Mouse (Mus musculus): ENCODE measurements around the gene Efnb1. TPM values are rescaled to one million over a fixed set of nuclear protein-coding genes. Genes with fewer than 3 reads are reported as not detected.
"Not testable (repeated sequence)": the region's sequence is repeated elsewhere in the genome, so short reads cannot be mapped to it uniquely, and the experiment has no call there.

Gene Efnb1
- total RNA-seq (2021), result 10 to 100 TPM; 24.7 to 31.0 TPM
- long read RNA-seq, experiment 1, transcript Efnb1-201 (5 exons, 3,258 nt), result major isoform, 11 of 16 reads
- long read RNA-seq, experiment 1, partial matches to known transcripts, result 0 of 16 reads
- long read RNA-seq, experiment 1, other reads (novel, unspliced or antisense), result 5 of 16 reads
- long read RNA-seq, experiment 2, transcript Efnb1-201 (5 exons, 3,258 nt), result major isoform, 14 of 15 reads
- long read RNA-seq, experiment 2, partial matches to known transcripts, result 0 of 15 reads
- long read RNA-seq, experiment 2, other reads (novel, unspliced or antisense), result 1 of 15 reads

DNA sequence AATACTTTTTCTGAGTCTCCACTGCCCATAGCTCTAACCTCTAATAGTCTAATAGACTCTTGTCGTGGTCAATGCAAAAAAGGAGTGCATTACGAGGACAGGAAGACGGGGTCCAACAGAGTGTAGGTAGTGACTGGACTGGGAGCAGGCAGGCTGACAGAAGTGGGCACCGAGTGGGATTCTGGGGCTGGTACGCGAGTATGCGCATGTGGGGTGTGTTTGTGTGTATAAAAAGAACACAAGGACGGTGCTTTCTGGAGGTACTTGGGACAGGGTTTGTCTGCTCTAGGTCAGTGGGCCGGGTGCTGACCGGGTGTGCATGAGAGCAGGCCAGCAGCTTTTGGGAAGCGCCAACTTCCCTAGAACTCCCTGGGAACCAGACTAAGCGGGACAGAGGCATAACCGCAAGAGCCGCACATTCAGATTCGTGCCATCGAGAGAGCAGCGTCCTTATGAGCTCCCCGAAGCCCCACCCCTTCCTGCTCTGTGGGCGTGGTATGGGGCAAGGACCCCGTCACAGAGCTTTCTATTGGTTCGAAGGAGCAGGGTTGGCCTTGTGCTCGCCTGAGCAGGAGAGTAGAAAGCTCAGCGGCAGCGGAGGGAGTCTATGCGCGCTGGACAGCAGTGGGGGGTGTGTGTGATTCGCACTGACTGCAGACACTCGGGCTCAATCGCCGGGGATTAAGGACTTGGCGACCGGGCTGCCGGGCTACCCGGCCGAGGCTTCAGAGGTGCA lies at the start of gene Efnb1:
Gene Efnb1, plus strand, starts transcription at position 608 of the 736 bp plus-strand sequence.
- intact Hi-C loops (cut with DNase I), result loop anchor here (1.0 to 10.0 kb wide), 6 partner anchors 63 to 386 kb away; no protein-coding TSS in a partner anchor
- DNase-seq, result peak; percentile 87 to 88

DNA sequence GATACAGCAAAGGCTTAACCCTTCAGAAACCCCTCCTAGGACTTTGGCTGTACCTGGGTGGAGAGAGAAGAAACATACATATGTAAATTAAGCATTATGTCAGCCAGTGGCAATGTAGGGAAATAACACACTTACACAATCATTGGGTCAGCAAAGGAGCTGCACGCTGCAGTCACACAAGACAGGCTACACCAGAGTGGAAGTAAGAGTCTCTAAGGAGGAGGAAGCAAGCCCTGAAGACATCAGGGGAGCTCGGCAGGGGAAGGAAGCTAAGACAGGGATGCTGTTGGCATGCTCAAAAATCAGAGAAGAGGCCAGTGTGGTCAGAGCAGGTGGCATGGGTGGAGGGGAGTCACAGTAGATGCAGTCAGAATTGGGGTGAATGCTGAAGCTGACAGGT lies 43.2 kb upstream of the Efnb1 start:
- DNase-seq, result no peak
- intact Hi-C loops (cut with DNase I), result no loop called here

DNA sequence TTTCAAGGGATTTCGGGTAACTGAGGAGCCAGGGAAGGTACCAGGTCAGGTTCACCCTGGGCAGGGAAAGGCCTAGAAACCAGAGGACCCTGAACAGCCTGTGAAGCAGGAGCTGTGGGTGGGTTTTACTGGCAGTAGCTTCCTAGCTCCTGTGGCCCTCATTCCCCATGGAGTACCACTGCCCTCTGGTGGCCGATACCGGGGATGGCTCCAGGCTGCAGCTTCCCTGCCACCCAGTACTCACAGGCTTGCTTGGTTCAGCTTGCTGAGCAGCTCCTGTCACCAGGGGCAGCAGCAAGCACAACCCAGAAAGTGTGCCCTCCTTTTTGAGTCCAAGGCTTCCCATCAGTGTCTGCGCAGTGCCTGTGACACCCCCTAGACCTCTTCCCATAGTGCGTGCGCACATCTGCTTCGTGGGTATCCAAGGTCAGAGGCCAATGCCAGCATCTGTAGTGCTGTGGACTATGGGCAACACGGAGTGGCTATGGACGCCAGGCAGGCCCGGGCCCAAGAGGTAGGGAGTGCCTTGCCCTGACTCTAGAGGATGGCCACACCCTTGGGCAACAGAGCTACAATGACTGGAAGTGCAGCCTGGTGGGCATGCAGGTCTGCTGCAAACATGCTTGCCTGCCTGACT lies 24.7 kb upstream of the Efnb1 start:
- not testable (repeated sequence) for DNase-seq
- intact Hi-C loops (cut with DNase I), result loop anchor here (5.0 kb wide), 1 partner anchor 124 kb away; no protein-coding TSS in a partner anchor

DNA sequence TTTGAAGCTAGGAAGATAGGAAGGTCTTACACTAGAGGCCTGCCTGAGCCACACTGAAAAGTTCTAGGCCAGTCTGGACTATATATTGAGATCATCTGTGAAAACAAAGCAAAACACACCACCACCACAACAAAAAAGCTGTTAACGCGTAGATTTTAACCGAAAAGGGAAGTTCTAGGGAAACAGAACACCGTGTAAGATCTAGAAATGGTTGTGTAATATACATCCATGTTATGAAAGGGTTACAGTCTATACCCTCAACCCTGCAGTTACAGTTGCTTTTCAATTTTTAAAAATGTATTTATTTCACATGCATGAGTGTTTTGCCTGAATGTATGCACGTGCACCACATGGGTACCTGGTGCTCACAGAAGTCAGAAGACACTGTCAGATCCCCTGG lies 16.4 kb upstream of the Efnb1 start:
- intact Hi-C loops (cut with DNase I), result no loop called here
- no peak for DNase-seq

DNA sequence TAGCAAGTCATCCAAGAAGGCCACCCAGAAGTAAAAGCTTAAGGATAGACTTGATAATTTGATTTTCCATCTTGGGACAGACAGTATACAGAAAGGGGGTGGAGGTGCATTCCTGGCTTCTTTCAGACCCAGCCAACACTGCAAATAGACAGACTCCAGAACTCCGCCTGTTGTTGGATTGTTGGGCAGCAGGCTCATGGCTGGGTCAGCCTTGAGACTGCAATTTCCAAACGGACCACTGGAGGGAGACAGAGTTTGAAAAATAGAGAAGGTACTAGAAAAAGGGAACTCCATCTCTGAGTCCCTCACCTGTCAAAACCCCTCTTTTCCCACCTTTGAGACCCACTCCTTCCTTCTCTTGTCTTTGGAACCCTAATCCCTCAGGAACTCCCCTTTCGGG lies 5.9 kb upstream of the Efnb1 start:
- peak; percentile 64 to 86 for DNase-seq

DNA sequence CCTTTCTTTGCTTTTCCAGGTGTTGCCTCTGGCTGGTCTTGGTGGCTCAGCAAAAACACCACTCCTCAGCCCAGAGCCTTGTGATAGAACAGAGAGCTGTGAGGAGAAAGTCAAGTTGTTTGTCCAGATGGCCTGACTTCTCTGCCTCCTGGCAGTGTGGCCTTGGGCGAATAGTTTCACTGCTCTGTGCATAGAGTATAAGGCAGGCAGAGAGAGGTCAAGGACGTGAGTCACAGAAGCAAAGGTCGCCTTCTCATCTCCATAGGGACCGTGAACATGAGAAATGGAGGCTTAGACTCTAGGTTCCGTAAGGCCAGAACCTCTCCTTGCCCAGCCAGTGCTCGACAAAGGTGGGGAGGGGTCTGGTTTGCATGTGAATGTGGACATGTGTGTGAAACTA lies 3.4 kb upstream of the Efnb1 start:
- intact Hi-C loops (cut with DNase I), result loop anchor here (10.0 kb wide), 1 partner anchor 302 kb away; no protein-coding TSS in a partner anchor
- no peak for DNase-seq

More for the DNA sequence above, 5.9 kb upstream of the Efnb1 start:
- intact Hi-C loops (cut with DNase I), result loop anchor here (1.0 to 10.0 kb wide), 4 partner anchors 305 to 528 kb away; no protein-coding TSS in a partner anchor

DNA sequence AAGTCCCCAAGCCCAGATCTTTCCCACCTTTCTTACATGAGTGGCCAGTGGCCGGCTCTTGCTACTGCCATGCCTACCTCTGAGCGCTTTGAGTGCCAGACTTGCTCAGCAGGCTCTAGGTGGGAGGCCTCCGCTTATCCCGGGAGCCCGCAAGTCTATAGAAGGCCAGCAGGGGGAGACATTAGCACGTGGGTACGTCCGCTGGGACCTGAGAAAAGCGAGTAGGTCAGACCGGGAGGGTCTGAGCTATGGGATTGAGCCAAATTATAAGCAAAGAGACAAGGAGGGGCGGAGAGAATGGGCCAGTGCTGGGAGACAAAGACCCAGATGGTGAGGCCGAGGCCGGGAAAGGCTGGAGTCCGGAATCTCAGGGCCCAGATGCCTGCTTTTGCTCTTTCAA lies 1.0 kb upstream of the Efnb1 start:
- peak; percentile 76 to 84 for DNase-seq
- intact Hi-C loops (cut with DNase I), result loop anchor here (1.0 to 10.0 kb wide), 6 partner anchors 82 to 523 kb away; no protein-coding TSS in a partner anchor

DNA sequence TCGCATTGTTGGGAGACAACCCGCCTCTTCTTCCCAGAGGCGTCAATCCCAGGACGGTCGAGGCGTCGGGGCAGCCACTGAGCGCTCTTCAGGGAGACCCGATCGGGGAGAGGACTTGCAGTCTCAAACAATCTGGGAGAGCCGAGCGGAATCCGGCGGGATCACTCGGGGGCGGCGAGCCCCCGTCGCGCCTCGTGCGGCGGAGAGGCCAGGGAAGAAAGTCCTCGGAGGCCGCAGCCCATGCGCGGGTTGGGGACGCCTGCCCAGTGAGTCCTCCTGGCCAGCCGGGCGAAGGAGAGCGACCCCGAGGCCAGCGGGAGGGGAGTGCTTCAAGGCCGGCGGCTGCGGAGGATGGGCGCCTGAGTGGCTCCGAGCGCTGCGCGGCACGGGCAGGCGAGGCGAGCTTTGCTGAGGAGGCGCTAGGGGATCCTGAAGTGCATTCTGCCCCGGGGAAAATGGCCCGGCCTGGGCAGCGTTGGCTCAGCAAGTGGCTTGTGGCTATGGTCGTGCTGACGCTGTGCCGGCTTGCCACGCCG lies 569 bp downstream of the Efnb1 start:
- intact Hi-C loops (cut with DNase I), result loop anchor here (2.0 to 10.0 kb wide), 4 partner anchors 62 to 298 kb away; no protein-coding TSS in a partner anchor
- peak; percentile 48 to 53 for DNase-seq

DNA sequence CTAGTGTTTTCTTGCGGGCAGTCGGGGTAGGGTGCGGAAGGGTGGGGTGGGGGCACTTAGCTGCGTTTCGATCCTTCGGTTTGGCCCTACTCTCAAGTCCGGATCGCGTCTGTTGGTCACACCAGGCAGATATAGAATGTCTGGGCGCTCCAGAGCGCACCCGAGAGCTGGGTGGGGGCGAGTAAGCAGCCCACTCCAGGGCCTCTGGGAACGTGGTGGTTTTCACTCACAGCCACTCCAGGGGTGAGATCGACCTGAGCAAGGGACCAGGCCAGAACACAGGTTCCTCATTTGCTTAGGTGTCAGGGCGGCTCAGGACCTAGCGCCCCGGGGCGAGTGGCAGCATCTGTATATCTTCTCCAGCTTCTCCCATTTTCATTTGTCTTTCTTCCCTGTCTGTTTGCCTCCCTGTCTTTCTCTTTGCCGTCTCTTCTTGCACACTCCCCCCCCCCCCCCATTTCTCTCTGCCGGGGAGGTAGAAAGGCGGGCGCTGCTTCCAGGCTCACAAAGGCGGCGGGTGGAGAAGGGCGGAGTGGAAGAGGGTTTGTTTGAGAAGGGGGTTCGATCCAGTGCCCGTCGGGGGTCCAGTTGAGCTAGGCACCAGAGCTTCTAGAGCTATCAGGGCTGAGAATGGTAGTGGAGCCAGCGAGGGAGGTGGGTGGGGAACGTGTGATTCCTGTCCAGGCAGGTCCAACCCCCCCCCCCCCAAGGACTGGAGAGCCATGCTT lies 1.4 kb downstream of the Efnb1 start:
- intact Hi-C loops (cut with DNase I), result loop anchor here (2.0 to 10.0 kb wide), 4 partner anchors 61 to 297 kb away; no protein-coding TSS in a partner anchor
- DNase-seq, result no peak

DNA sequence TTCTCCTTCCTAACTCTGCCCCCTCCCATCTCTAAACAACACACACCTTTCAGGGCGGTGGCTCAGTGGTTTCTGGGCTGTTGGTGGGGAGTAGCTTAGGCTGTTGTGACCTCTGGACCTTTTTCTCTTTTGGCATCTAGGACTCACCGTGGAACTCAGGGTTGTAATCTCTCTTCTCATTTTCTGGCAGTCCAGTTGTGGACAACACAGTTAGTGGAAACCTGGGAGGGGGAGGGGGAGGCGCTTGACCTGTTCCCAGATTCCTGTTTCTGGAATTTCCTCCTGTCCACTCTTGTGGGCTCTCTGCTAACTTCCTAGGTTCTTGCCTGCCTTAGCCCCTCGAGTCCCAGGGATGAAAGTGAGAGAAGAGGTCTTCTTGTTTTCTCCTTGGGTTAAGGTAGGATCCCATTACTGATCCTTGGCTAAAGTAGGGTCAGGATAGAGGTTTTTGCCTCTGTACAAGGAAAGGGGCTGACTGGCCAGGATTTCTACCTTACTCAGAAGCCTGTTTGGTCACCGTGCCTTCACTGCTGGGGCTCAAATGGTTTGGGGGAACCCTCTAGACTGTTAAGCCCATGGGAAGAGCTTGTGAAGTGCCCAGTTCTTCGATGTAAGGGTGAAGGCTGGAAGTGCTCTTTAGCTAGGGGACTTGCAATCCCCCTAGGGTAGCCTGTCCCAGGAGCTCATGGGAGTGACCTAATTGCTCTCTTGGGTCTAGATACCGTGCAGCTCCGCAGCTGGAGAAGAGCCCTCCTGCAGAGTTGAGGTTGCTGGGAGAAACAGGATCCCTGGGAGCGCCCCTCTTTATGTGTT lies 2.2 kb downstream of the Efnb1 start:
- no peak for DNase-seq
- intact Hi-C loops (cut with DNase I), result loop anchor here (2.0 to 10.0 kb wide), 4 partner anchors 61 to 297 kb away; no protein-coding TSS in a partner anchor

DNA sequence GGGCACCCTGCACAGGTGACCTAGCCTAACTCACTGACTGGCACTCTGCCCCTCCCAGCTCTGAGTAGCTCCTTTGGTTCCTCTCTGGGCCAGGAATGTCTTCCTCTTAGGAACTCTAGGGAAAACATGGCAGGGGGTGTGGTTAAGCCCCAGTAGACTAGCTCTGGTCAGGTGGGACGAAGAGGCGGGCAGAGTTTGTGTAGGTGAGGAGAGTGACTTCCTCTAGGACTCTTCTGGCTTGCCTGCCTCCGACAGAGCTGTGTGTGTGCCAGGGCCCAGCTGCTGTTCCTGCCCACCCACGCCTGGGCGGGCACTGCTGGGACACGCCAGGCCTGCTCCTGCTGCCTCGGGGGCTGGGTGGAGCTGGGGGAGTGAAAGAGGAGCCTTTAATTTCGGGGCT lies 5.1 kb downstream of the Efnb1 start:
- intact Hi-C loops (cut with DNase I), result no loop called here
- DNase-seq, result no peak

DNA sequence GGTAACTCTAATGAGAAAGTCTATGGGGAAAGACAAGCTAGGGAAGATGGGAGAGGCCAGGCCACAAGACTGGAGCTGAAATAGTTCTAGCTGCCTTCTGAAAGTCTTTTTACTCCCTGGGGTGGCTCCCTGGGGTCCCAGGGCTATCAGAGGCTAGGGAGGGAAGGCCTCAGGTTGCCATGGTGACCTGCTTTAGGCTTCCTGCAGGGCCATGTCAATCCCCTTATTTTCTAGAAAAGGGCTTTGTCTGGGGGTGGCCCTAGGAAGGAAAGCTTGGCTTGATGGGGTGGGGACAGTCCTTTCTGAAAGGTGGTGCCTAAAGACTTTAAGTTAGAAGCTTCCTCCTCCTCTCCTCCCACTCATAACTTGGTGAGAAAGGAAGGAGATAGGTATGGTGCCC lies 6.0 kb downstream of the Efnb1 start:
- intact Hi-C loops (cut with DNase I), result no loop called here

DNA sequence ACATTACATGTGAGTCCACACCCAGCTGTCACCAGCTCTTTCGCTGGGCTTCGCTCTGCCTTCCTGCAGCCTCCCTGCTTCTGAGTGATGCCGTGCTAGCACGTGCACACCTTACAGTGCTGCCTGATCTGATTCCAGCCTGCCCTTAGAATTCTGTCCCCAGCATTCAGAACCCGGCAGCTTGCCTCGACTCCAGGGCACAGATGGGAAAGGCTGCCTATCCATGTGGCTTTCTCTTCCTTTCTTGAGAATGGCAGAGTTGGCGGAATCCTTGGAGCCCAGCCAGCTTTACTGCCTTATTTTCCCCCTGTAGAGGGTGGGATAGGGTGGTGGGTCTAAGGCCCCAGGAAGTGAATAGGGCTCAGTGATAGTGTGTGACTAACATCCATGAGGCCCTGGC lies 9.6 kb downstream of the Efnb1 start:
- intact Hi-C loops (cut with DNase I), result no loop called here
- no peak for DNase-seq

More for the DNA sequence above, 6.0 kb downstream of the Efnb1 start:
- DNase-seq, result no peak

DNA sequence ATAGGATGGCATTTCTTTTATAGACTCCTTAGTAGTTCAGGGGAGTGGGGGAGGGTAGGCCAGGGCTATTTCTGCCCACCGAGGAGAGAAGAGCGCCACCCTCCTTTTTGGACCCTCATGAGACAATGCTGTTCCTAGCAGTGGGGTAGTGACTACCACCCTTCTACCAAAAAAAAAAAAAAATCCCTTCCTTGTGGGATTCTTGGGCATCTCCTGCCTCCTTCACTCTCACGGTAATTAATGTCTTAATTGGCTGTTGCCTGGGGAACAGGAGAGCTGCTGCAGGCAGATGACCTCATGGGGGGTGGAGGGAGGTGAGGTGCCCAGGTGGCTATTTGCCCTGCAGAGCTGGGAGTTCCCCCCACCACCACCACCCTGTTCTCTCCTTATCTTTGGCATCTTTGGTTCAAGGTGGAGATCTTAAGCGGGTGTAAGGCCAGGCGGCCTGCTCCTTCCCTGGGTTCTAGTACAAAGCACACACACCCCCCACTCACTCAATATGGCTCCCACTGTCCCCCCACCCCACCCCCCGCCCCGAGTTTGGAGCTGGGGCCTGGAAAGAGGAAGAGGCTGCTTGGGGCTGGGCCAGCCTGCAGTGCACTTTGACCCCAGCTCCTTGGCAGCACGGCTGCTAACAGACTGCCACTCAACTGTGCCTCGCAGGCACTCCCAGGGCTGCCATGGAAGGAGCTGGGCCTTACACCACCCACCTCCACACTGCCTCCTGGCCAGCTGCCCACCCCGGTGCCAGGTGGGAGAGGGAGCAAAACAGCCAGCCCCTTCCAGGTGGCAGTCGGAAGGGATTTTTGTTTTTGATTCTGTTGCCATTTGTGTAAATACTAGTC lies 12.4 kb downstream of the Efnb1 start:
- intact Hi-C loops (cut with DNase I), result no loop called here
- DNase-seq, result no peak

DNA sequence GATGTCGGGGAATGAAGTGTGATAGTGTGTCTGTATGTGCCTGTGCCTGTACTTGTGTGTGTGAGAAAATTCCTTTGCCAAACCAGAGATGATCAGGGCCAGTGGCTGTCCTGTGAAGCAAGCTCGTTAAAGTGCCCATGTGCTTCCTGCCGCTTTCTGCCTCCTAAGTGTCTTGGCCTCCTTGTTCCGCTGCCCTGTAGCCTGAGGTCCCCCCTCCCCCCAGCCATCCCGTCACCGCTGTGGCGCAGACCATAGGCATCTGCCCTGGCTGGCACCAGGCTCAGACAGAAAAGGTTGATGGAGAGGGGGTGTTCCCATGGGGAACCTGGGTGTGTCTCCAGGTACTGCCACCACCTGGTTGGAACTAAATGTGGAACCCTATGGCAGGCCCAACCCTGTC lies 13.1 kb downstream of the Efnb1 start:
- DNase-seq, result no peak
- intact Hi-C loops (cut with DNase I), result no loop called here

DNA sequence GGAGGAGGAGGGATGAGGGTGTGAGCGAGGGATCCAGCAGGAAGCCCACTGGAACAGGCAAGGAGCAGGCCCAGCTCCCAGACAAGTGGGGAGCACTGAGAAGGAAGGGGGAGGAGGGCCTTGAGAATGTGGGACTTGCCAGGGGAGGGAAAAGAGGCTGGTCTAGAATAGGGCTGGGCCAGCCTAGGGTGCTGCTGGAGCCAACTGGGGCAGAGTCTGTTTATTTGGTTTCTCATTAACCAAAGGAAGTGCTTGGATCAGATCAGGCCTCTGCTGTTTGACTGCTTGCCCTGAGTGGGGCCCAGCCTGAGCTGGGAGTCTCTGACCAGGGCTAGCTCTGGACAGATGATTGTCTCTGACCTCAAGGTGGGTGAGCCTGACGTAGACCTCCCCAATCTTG lies 14.0 kb downstream of the Efnb1 start:
- intact Hi-C loops (cut with DNase I), result no loop called here
- DNase-seq, result no peak

DNA sequence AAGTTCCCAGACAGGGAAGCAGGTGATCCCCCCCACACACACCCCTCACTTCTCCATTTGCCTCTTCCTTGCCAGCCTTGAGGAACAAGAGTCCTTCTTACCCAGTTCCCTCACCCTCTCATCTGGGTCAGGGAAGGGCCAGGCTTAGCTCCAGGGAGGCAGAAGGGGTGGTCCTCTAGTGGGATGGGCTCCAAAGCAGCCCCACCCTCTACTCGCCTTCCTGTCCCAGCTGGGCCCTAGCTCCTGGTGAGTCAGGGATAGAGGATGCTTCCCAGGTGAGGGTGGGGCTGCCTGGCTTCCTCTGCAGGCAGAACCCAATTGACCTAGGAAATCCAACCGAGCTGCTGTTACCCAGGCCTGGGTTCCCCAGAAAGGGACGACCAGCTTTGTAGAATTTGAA lies 14.8 kb downstream of the Efnb1 start:
- no peak for DNase-seq
- intact Hi-C loops (cut with DNase I), result no loop called here

DNA sequence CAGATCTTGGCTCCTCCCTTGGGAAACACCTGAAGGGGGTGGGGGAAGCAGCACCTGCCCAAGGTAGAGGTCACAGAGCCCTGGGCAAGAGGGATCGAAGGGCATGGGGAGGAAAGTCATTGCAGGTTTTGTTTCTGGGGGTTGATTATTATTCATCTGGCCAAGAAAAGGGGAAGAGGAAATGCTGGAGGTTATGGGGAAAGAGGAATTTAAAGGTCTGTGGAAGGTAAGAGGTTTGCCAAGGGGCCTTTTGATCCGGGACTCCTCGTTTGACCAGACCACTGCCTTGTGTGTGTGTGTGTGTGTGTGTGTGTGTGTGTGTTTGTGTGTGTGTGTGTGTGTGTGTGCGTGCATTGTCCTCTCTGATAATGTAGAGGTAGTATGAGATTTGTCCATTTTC lies 15.5 kb downstream of the Efnb1 start:
- DNase-seq, result no peak
- intact Hi-C loops (cut with DNase I), result no loop called here

Measured in heart, postnatal 14 days (tissue).